ENCODE assay signal across 30 mouse cellular contexts in genomic region chr19:53962511-53962910, GRCm38 (mm10).
"Had no signal": no experiment of that assay in that cellular context is flagged by ENCODE, and none has a peak within 500 bp of the region (broad histone marks: within the 10 kb centered on the region; RNA-seq: fewer than 3 reads in every experiment).

No protein-coding gene starts in this region.

- DNase-seq: heart, postnatal 10 days; heart, postnatal 14 days; heart, postnatal 36 days; heart, postnatal 4 days; kidney, adult 11 months; kidney, adult 18-20 months; kidney, adult 2 months; kidney, adult 8-10 months; kidney, adult 9 months; kidney, postnatal 10 days; kidney, postnatal 14 days; kidney, postnatal 25 days; kidney, postnatal 36 days; kidney, postnatal 4 days; layer of hippocampus, adult 9-11 months; layer of hippocampus, postnatal 36 days had no signal

- H3K36me3 ChIP-seq: heart, embryonic 13.5 days; heart, embryonic 15.5 days; hindbrain, embryonic 15.5 days; intestine, embryonic 15.5 days; kidney, embryonic 15.5 days had no signal

- H3K27ac ChIP-seq: heart, embryonic 10.5 days; heart, embryonic 13.5 days; heart, embryonic 15.5 days; hindbrain, embryonic 10.5 days; hindbrain, embryonic 12.5 days; hindbrain, embryonic 13.5 days; hindbrain, embryonic 14.5 days; hindbrain, embryonic 15.5 days; hindbrain, postnatal 0 days; intestine, embryonic 15.5 days; kidney, embryonic 15.5 days; kidney, postnatal 0 days had no signal

- H3K4me3 ChIP-seq: heart, embryonic 10.5 days; heart, embryonic 12.5 days; heart, embryonic 13.5 days; heart, embryonic 15.5 days; hindbrain, embryonic 10.5 days; hindbrain, embryonic 12.5 days; hindbrain, embryonic 13.5 days; hindbrain, embryonic 15.5 days; intestine, embryonic 15.5 days; kidney, embryonic 15.5 days had no signal

- H3K4me2 ChIP-seq: heart, embryonic 11.5 days; heart, embryonic 12.5 days; heart, embryonic 13.5 days; heart, embryonic 15.5 days; hindbrain, embryonic 12.5 days; hindbrain, embryonic 13.5 days; hindbrain, embryonic 14.5 days; hindbrain, embryonic 15.5 days; intestine, embryonic 15.5 days; kidney, embryonic 15.5 days had no signal

- H3K27me3 ChIP-seq: heart, embryonic 12.5 days; heart, embryonic 13.5 days; heart, embryonic 15.5 days; hindbrain, embryonic 12.5 days; hindbrain, embryonic 13.5 days; hindbrain, embryonic 15.5 days; intestine, embryonic 15.5 days; kidney, embryonic 15.5 days had no signal
